Mouse (Mus musculus): Measurements from ENCODE around the gene Tmem91. TPM values are rescaled to one million over a fixed set of nuclear protein-coding genes. Genes with fewer than 3 reads are reported as not detected.

The Tmem91 gene
- polyA plus RNA-seq, 1 experiment: 0.18 TPM

- peak within 1 kb of the TSS; percentile 36 for H3K4me3 ChIP-seq (ENCODE audit: insufficient read depth, poor library complexity, severe bottlenecking)
Measured at GRCm38 (mm10) chr7:25680514-25681258, 5.7 kb upstream of the Tmem91 start, which contains the start of gene B9d2. B9d2 (plus strand) TSS chr7:25680780.

DNA sequence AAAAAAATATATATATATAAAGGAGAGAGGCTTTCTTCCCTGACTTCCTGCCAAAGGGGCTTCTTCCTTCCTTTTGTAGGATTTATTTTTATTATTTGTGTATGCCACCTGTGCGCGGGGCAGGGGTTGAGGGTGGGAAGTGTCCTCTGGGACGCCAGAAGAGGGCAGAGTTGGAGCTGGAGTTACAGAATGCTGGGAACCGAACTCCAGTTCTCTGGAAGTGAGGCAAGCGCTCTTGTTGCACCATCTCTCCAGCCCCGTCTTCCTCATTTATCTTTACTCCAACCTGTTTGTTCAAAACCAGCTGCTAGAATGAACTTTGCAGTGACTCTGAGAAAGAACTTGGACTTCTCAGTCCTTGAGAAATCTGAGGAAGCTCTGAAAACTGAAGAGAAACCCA lies 5.0 kb upstream of the Tmem91 start:
- no peaks in the 10 kb centered on the region for H3K36me3 ChIP-seq (ENCODE audit: control insufficient read depth, insufficient read depth)
- H3K27me3 ChIP-seq (ENCODE audit: control insufficient read depth, insufficient read depth, insufficient read length): no peaks in the 10 kb centered on the region
- H3ac ChIP-seq (ENCODE audit: control insufficient read depth, insufficient read length, low read depth): no peak overlapping the region
- H3K79me3 ChIP-seq (ENCODE audit: low read depth): no peaks in the 10 kb centered on the region
- TF ChIP-seq MYOD1 (IDR thresholded peaks at IDR 0.05; ENCODE audit: control insufficient read depth, insufficient read length, low read depth) (no peak), MAX (IDR thresholded peaks at IDR 0.05) (no peak)
- H3K79me2 ChIP-seq (ENCODE audit: control insufficient read depth, insufficient read depth): no peaks in the 10 kb centered on the region
- peak overlapping the region; percentile 36 for H3K4me3 ChIP-seq (ENCODE audit: insufficient read depth, poor library complexity, severe bottlenecking)

More at GRCm38 (mm10) chr7:25680514-25681258, 5.7 kb upstream of the Tmem91 start, which contains the start of gene B9d2:
- Histone ChIP-seq H3K79me3 (ENCODE audit: low read depth) (no peaks in the 10 kb centered on the region), H3K27me3 (ENCODE audit: control insufficient read depth, insufficient read depth, insufficient read length) (no peaks in the 10 kb centered on the region), H3K79me2 (ENCODE audit: control insufficient read depth, insufficient read depth) (no peaks in the 10 kb centered on the region), H3ac (ENCODE audit: control insufficient read depth, insufficient read length, low read depth) (peak within 1 kb of the TSS; percentile 71), H3K36me3 (ENCODE audit: control insufficient read depth, insufficient read depth) (no peaks in the 10 kb centered on the region)
- TF ChIP-seq FOSL1 (IDR thresholded peaks at IDR 0.05; ENCODE audit: insufficient read depth, low read length, poor library complexity, severe bottlenecking) (no peak), CTCF (IDR thresholded peaks at IDR 0.05; ENCODE audit: control insufficient read depth, insufficient read depth, insufficient read length) (no peak), MYOD1 (IDR thresholded peaks at IDR 0.05; ENCODE audit: control insufficient read depth, insufficient read length, low read depth) (no peak), USF1 (IDR thresholded peaks at IDR 0.05; ENCODE audit: low read depth) (no peak), CEBPB (IDR thresholded peaks at IDR 0.05; ENCODE audit: low read depth) (no peak), MYOG (IDR thresholded peaks at IDR 0.05; ENCODE audit: control insufficient read depth, extremely low read depth, insufficient read length) (no peak), MAX (IDR thresholded peaks at IDR 0.05) (no peak)

- no peaks in the 10 kb centered on the region for H3K36me3 ChIP-seq (ENCODE audit: control insufficient read depth, insufficient read depth)
Measured at GRCm38 (mm10) chr7:25677013-25677412, 2.0 kb upstream of the Tmem91 start.

DNA sequence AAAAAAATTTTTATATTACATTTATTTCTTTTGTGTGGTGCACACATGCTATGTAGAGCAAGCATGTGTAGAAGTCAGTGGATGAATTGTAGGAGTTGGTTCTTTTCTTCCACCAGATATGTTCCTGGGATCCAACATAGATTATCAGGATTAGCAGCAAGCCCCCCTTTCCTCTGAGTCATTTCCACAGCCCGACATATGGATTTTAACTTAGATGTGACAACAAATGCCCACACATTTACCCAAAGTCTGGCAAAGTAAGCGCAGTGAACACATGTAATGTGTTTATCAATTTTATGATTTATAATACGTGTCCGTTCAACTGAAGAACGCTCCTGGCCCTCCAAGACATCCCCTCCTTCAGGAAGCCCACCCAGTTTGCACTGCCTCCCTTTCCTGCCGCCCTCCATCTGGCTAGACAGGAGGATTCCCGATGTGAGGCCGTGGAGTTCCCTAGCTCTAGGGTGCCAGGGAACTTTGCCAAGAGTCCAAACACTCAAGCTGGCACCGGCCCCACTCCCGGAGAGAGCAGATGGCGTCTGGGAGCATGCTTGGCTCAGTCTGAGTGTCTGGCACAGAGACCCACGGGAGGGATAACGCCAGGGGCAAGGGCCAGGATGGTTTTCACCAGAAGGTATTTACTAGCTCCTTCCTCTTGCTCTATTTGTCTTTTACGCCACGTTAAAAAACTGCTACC lies 1.3 kb upstream of the Tmem91 start:
- TF ChIP-seq CTCF (IDR thresholded peaks at IDR 0.05; ENCODE audit: control insufficient read depth, insufficient read depth, insufficient read length): no peak
- no peak for TF ChIP-seq FOSL1 (IDR thresholded peaks at IDR 0.05; ENCODE audit: insufficient read depth, low read length, poor library complexity, severe bottlenecking)
- no peak for TF ChIP-seq MAX (IDR thresholded peaks at IDR 0.05)
- H3K79me2 ChIP-seq (ENCODE audit: control insufficient read depth, insufficient read depth): no peaks in the 10 kb centered on the region
- H3K79me3 ChIP-seq (ENCODE audit: low read depth): no peaks in the 10 kb centered on the region
- no peak overlapping the region for H3ac ChIP-seq (ENCODE audit: control insufficient read depth, insufficient read length, low read depth)
- H3K4me3 ChIP-seq (ENCODE audit: insufficient read depth, poor library complexity, severe bottlenecking): no peak overlapping the region
- no peaks in the 10 kb centered on the region for H3K36me3 ChIP-seq (ENCODE audit: control insufficient read depth, insufficient read depth)
- H3K27me3 ChIP-seq (ENCODE audit: control insufficient read depth, insufficient read depth, insufficient read length): peaks cover 8% of the 10 kb centered on the region

More at GRCm38 (mm10) chr7:25677013-25677412, 2.0 kb upstream of the Tmem91 start:
- no peaks in the 10 kb centered on the region for H3K79me3 ChIP-seq (ENCODE audit: low read depth)
- no peak overlapping the region for H3ac ChIP-seq (ENCODE audit: control insufficient read depth, insufficient read length, low read depth)
- H3K79me2 ChIP-seq (ENCODE audit: control insufficient read depth, insufficient read depth): no peaks in the 10 kb centered on the region
- no peak for TF ChIP-seq USF1 (IDR thresholded peaks at IDR 0.05; ENCODE audit: low read depth)
- no peak for TF ChIP-seq MYOG (IDR thresholded peaks at IDR 0.05; ENCODE audit: control insufficient read depth, extremely low read depth, insufficient read length)
- TF ChIP-seq CTCF (IDR thresholded peaks at IDR 0.05; ENCODE audit: control insufficient read depth, insufficient read depth, insufficient read length): no peak
- TF ChIP-seq MAX (IDR thresholded peaks at IDR 0.05): no peak
- no peak for TF ChIP-seq CEBPB (IDR thresholded peaks at IDR 0.05; ENCODE audit: low read depth)
- no peak for TF ChIP-seq FOSL1 (IDR thresholded peaks at IDR 0.05; ENCODE audit: insufficient read depth, low read length, poor library complexity, severe bottlenecking)
- no peak for TF ChIP-seq MYOD1 (IDR thresholded peaks at IDR 0.05; ENCODE audit: control insufficient read depth, insufficient read length, low read depth)
- H3K27me3 ChIP-seq (ENCODE audit: control insufficient read depth, insufficient read depth, insufficient read length): peaks cover 8% of the 10 kb centered on the region
- no peak overlapping the region for H3K4me3 ChIP-seq (ENCODE audit: insufficient read depth, poor library complexity, severe bottlenecking)

- H3K79me2 ChIP-seq (ENCODE audit: control insufficient read depth, insufficient read depth): no peaks in the 10 kb centered on the region
- peaks cover 8% of the 10 kb centered on the region for H3K27me3 ChIP-seq (ENCODE audit: control insufficient read depth, insufficient read depth, insufficient read length)
- H3K36me3 ChIP-seq (ENCODE audit: control insufficient read depth, insufficient read depth): no peaks in the 10 kb centered on the region
- TF ChIP-seq FOSL1 (IDR thresholded peaks at IDR 0.05; ENCODE audit: insufficient read depth, low read length, poor library complexity, severe bottlenecking) (no peak), MAX (IDR thresholded peaks at IDR 0.05) (no peak), CTCF (IDR thresholded peaks at IDR 0.05; ENCODE audit: control insufficient read depth, insufficient read depth, insufficient read length) (no peak), MYOG (IDR thresholded peaks at IDR 0.05; ENCODE audit: control insufficient read depth, extremely low read depth, insufficient read length) (no peak), MYOD1 (IDR thresholded peaks at IDR 0.05; ENCODE audit: control insufficient read depth, insufficient read length, low read depth) (no peak), USF1 (IDR thresholded peaks at IDR 0.05; ENCODE audit: low read depth) (no peak), CEBPB (IDR thresholded peaks at IDR 0.05; ENCODE audit: low read depth) (no peak)
- no peak overlapping the region for H3K4me3 ChIP-seq (ENCODE audit: insufficient read depth, poor library complexity, severe bottlenecking)
- no peak overlapping the region for H3ac ChIP-seq (ENCODE audit: control insufficient read depth, insufficient read length, low read depth)
- no peaks in the 10 kb centered on the region for H3K79me3 ChIP-seq (ENCODE audit: low read depth)
Measured at GRCm38 (mm10) chr7:25675405-25675804, 439 bp upstream of the Tmem91 start.
